Mouse (Mus musculus) monocyte, adult 5-6 weeks (primary cell): Measurements from ENCODE around the gene Syt14. TPM values are rescaled to one million over a fixed set of nuclear protein-coding genes. Genes with fewer than 3 reads are reported as not detected.

Source experiments
- ATAC-seq: fragments of 153-309, 156-312 bp; replicated peaks from 2 replicates; pipeline ENCODE4 v1.8.0; 2017; ENCODE audit warnings: mild to moderate bottlenecking; ENCODE audit not compliant: low TSS enrichment, insufficient number of reproducible peaks, severe bottlenecking, poor library complexity, low FRiP score
- total RNA-seq: library from RNA; stranded (forward); fragments of 200-1000, 200-491, 200-594 nt; gene quantifications from 3 replicates; pipeline ENCODE4 v1.2.3, GENCODE M21; 2017

Syt14 gene
- total RNA-seq, 1 experiment from 2014 or later: not detected

DNA sequence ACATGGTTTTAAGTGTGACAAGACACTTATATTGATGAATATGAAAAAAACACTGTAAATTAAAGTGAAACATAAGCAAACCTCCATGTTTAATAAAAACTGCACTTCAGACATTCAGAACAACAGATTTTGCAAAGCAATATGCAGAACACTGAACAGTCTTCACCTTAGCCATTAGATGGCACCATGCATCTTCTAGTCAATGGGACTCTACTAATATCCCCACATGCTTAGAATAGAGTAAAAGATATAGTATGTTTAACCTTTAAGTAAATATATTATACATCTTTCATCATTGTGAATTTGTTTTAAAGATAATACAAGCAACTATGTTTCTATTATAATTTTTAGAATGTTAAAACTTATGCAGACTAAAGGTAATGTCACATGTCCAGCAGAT is 34.7 kb downstream of the Syt14 start:
- no peak for ATAC-seq

DNA sequence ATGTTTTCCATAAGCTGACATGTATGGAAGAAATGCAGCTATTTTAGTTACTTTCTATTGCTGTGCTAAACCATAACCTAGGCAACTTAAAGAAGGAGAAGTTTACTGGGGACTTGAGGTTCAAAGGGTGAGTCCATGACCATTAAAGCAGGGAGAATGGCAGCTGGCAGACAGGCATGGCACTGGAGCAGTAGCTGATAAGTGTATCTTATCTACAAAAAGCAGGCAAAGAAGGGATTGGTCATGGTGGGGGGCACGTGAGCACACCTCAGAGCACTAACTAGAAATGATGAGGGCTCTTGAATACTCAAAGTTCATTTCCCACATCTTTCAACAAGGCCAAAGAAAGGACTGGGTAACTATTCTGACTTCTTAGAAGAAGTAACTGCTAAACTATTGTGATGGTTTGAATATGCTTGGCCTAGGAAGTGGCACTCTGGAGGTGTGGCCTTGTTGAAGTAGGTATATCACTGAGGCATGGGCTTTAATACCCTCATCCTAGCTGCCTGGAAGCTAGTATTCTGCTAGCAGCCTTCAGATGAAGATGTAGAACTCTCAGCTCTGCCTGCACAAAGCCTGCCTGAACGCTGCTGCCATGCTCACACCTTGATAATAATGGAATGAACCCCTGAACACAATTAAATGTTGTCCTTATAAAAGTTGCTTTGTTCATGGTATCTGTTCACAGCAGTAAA is 41.2 kb downstream of the Syt14 start:
- ATAC-seq: no peak

DNA sequence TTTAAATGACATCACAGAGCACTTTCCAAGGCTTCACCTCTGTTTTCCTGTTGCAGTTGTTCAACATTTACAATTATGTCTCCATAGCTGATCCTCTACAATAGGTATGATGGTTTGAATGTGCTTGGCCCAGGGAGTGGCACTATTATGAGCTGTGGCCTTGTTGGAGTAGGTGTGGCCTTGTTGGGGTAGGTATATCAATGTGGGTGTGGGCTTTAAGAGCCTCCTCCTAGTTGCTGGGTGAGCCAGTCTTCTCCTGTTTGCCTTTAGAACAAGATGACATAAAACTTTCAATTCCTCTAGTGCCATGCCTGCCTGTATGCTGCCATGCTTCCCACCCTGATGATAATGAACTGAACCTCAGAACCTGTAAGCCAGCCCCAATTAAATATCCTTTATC is 42.1 kb downstream of the Syt14 start:
- ATAC-seq: no peak

GRCm38 (mm10) chr1:192987203-192987602 is 48.4 kb downstream of the Syt14 start:
- no peak for ATAC-seq

GRCm38 (mm10) chr1:192986481-192986880 is 49.1 kb downstream of the Syt14 start:
- ATAC-seq: no peak

- ATAC-seq: no peak
These were observed 51.2 kb downstream of the Syt14 start for GRCm38 (mm10) chr1:192984333-192984732.

GRCm38 (mm10) chr1:192981658-192982057 is 53.9 kb downstream of the Syt14 start:
- no peak for ATAC-seq

DNA sequence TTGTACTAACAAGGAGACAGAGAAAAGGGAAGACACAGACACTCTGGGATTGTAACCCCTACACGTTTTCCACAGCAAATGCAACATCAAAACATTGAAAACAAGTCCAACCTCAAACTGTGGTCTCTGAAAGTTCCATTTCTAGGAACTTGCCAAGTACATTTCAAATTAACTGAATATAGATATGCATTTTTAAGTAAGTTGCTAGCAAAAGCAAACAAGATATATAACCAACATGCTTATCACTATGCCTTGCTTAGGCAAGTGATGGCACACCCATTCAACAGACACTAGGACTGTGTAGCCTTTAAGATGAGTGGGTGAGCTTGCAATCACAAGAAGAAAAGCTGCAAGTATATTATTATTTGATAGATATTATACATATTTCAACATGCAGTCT is 54.5 kb downstream of the Syt14 start:
- ATAC-seq: no peak

DNA sequence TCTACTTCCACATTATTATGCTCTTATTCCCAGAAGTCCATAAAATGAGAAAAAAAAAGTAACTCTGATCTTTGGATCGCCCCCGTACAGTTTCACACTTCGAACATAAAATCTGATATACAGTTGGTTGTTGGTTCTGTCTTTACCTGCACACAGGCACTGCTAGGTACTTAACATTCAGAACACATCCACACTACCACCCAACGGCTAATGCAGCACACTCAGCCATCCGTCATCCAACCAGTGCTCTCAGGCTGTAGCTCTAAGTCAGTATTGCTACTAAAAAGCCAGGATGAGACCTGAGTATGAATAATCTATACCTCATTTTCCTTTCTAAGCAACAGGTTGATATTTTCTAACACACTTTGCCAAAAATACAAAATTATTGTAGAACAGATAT is 73.3 kb downstream of the Syt14 start:
- no peak for ATAC-seq

- no peak for ATAC-seq
These were observed 87.8 kb downstream of the Syt14 start for GRCm38 (mm10) chr1:192947839-192948173.

- no peak for ATAC-seq
These were observed 88.3 kb downstream of the Syt14 start for GRCm38 (mm10) chr1:192947170-192947838.

DNA sequence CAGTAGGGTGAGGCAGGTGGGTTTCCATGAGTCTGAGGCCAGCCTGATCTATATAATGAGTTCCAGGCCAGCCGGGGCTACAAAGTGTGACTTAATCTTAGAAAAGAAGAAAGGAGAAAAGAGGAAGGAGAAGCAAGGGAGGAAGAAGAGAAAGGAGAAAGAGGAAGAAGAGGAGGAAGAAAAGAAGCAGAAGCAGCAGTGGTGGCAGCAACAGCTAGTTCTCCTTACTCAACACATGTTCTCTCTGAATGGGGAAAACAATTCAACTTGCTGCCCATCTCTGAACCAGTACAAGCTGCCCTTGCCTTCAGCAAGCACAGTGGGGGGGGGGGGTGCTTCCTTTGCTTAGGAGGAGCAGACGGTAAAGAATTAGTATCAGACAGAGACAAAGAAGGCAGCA is 96.5 kb downstream of the Syt14 start:
- no peak for ATAC-seq

DNA sequence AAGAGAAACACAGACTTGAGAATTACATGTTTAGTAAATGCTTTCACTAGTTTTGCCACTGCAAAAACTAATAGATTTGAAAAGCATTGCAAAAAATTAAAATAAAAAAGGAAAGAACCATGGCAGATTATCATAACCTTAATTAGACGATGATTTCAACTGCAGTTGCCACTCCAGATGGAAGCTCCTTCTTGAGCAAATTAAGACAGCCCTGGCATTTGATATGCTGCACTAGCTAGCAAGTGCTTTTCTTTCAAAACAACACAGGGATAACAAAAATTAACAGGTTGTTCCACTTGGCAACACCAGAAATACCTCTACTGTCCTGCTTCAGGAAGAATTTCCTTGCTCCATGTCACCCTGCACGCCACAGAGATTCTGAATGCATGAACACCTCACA is 97.6 kb downstream of the Syt14 start:
- ATAC-seq: no peak

- ATAC-seq: no peak
These were observed 103.8 kb downstream of the Syt14 start for GRCm38 (mm10) chr1:192931797-192932196.

- no peak for ATAC-seq
These were observed 123.4 kb downstream of the Syt14 start for GRCm38 (mm10) chr1:192912101-192912728.

DNA sequence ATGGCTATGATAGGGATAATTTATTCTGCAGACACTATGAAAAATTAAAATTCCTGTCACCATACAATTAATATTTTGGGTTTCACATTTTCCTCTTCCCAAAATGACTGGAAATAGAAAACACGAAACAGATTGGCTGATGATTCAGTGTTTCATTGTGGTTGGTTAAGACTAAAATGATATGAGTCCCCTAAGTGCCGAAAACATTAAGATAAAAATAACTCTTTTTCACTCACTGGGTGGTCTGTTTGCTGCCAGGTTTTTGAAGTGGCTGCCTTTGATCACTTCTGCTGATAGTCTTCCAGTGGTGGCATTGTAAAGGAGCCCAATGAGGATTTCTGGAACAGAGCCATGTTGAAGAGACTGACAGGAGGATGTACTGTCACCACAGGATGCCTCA is 134.1 kb downstream of the Syt14 start:
- no peak for ATAC-seq

DNA sequence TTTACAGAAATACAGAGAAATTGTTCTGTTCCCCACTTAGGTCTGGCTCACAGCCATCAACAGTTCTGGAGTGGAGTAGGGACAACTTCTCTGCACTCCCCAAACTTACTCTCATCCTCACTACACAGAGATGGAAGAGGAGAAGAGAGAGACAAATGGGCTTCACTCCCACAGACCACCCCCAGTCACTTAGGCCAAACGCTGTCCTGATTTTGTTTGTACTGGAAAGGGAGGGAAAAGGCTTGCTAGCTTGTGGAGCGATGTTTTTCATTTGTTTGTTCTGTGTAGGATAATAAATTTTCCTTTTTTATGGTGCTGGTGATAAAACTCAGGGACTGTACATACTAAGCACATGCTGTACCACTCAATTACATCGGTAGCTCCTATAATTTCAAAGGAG is 134.7 kb downstream of the Syt14 start:
- ATAC-seq: no peak

GRCm38 (mm10) chr1:192898742-192899141 is 136.8 kb downstream of the Syt14 start:
- ATAC-seq: no peak

- no peak for ATAC-seq
These were observed 138.4 kb downstream of the Syt14 start for GRCm38 (mm10) chr1:192897218-192897617.

GRCm38 (mm10) chr1:192896076-192896475 is 139.5 kb downstream of the Syt14 start:
- no peak for ATAC-seq
